Mouse (Mus musculus) liver, adult (tissue): Measurements from ENCODE around the gene Itpr1.

Source experiments
- GATA4 ChIP-seq: IDR thresholded peaks from 2 replicates; pipeline ENCODE4 v1.6.1; 2014; ENCODE audit warnings: mild to moderate bottlenecking, low read length; ENCODE audit not compliant: insufficient replicate concordance

Itpr1 gene

GRCm38 (mm10) chr6:108482464-108482863 lies 269.6 kb downstream of the Itpr1 start:
- TF ChIP-seq GATA4 = no peak

DNA sequence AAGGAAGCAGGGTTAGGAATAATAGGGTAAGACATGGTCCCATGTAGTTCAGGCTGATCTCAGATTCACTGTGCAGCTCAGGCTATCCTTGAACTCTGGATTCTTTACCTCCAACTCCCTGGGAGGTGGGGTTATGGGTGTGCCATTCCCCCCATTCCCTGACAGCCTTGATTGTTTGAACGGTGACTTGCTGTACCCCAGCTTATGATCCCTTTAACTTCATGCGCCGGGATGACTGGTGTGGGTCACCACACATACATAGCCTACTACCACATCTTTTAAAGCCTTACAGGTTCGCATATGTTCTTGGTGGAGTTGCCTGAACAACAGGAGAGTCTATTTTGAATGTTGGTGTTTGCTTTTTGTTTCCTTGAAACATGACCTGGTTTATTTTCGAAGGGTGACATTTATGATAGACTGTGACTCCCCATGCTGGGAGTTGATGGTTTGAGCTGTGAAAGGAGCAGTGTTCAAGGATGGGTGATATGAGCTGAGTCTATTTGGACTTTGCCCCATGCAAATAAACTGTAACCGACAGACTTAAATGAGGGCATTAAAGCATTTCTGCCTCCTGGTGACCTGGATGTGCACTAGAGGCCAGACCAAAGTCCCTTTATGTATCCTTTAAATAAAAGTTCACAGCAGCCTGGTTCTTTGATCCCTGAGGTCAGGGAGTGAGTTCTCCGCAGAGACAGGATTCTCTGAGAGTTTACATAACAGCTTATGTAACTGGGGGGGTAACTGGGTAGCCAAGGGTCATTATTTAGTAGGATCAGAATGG lies 273.5 kb downstream of the Itpr1 start:
- TF ChIP-seq GATA4 = no peak

GRCm38 (mm10) chr6:108487300-108487835 lies 274.5 kb downstream of the Itpr1 start:
- TF ChIP-seq GATA4 = no peak

GRCm38 (mm10) chr6:108488250-108488649 lies 275.4 kb downstream of the Itpr1 start:
- TF ChIP-seq GATA4 = no peak

DNA sequence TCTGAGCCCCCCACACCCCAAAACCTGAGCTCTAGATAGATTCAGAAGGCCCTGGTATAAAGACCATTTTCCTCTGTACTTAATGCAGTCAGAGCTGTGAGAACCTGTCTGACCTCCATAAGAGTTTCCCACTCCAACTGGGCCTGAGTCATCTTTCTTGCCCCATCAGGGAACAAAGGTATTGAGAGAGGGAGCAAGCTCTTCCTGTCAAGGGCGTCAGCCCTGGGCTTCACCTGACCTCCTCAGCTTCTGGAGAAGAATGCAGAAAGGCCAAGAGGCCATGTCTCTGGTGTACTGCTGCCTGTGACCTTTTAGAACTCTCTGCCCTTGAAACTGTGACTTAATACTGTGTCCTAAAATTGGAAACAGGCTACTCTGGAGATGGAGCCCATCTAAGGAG lies 279.1 kb downstream of the Itpr1 start:
- no peak for TF ChIP-seq GATA4

DNA sequence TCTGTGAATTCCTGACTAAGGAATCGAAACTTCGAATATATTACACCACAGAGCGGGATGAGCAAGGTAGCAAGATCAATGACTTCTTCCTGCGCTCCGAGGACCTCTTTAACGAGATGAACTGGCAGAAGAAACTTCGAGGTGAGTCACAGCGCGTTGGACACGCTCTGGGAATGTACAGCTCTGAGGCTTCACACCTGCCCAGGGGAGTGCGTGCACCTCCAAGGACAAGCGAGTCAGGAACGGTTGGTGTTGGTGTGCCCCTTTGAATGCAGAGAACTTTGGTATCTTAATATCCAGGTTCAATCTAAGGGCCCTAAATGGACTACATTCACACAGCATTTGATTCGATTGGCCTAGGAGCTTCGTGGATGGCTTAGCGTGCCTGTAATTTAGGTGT lies 280.9 kb downstream of the Itpr1 start:
- no peak for TF ChIP-seq GATA4

GRCm38 (mm10) chr6:108494185-108494804 lies 281.4 kb downstream of the Itpr1 start:
- TF ChIP-seq GATA4 = no peak

GRCm38 (mm10) chr6:108494994-108495393 lies 282.1 kb downstream of the Itpr1 start:
- no peak for TF ChIP-seq GATA4

- peak; percentile 51; the same call in 1 of the 2 replicates for TF ChIP-seq GATA4
Observed at GRCm38 (mm10) chr6:108498070-108498469, 285.2 kb downstream of the Itpr1 start.

DNA sequence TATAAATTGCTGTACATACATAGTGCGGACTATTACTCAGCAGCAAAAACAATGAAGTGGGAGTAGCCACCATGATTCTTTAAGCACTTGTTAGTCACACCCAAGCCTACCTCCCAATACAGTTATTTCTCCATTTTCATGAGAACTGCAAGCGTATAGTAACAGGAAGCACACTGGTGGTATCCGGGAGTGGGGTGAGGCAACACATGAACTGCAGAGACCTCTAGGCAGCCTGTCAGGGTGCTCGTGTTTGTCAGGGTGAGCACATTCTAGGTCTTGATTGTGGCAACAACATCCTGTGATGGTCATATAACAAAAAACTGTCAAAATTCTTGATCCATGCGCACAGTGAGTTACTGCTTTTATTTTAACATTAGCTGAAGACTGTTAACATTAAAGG lies 290.8 kb downstream of the Itpr1 start:
- no peak for TF ChIP-seq GATA4

GRCm38 (mm10) chr6:108504717-108505116 lies 291.8 kb downstream of the Itpr1 start:
- TF ChIP-seq GATA4 = no peak

DNA sequence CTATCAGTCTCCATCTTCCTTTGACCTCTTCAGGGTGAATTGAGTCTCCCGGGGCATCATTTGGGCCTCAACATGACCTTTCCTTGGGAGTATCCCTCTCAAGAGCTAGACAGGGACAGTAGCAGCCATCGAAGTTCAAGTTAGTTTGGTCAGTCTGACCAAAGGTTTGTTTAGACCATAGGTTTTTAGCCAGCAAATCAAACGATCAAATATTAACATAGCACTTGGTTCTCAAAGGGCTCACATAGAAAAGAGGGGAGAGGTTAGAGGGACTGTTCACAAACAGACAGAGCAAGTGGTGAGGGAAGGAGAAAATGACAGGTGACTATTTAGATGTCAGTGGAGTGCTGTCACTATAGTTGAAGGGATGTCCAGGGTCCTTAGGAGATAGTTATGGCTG lies 293.3 kb downstream of the Itpr1 start:
- TF ChIP-seq GATA4 = no peak

- no peak for TF ChIP-seq GATA4
Observed at GRCm38 (mm10) chr6:108507337-108507736, 294.4 kb downstream of the Itpr1 start.

- TF ChIP-seq GATA4 = peak; percentile 77
Observed at GRCm38 (mm10) chr6:108509320-108509719, 296.4 kb downstream of the Itpr1 start.

- peak; percentile 46; the same call in 1 of the 2 replicates for TF ChIP-seq GATA4
Observed at GRCm38 (mm10) chr6:108510101-108510500, 297.2 kb downstream of the Itpr1 start.

DNA sequence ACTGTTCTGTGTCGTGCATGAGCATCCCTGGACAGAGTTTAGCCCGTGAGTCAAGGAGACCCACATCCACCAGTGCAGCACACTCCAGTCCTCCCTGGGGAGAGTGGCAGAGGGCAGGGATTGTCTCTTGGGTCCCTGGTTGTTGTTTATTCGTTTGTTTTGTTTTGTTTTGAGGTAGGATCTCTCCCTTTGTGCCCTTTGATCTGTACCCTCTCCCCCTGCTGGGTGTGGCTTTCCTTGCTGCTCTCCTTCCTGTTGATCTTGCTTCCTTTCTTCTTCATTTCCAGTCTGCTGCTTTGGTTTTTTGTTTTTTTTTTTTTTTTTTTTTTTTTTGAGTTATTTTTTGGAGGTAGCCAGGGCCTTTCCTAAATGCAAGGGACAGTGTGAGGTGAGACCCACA lies 299.2 kb downstream of the Itpr1 start:
- TF ChIP-seq GATA4 = no peak
